ENCODE assay signal across 22 mouse cellular contexts in the genomic region with DNA sequence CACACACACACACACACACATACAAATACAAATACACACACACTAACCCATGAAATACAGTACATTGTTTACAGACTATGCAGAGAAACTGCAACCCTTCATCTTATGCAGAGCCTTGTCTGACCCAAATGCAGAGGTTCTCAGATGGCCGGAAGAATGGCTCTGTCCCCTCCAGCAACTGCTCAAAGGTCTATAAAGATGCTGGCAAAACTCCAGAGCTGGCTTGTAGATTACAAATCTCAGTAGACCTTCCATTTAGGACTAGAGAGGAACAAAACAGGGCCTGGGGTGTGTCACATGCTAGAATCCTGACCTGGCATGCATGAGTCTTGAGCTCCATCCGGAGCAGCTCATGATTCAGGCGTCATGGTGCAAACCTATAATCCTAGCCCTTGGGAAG.
A peak's percentile ranks its signal among the peaks of the same experiment; 100 is the strongest.
DNase-seq lines count a peak whose midpoint lies in the region; ATAC-seq lines count a peak whose summit lies in the region.
"Had no signal": no experiment of that assay in that cellular context is flagged by ENCODE, and none has a peak within 500 bp of the region (broad histone marks: within the 10 kb centered on the region; RNA-seq: fewer than 3 reads in every experiment).

No protein-coding gene starts in this region.

- DNase-seq in heart, adult 11 months: peak; percentile 83
- DNase-seq in heart, adult 8-10 months (ENCODE audit: low spot score): no peak
- DNase-seq in kidney, postnatal 10 days: peak; percentile 21
- DNase-seq in kidney, adult 18-20 months: no peak
- peak; percentile 10 for DNase-seq in midbrain, embryonic 14.5 days
- DNase-seq in midbrain, embryonic 10.5 days (ENCODE audit: low spot score): no peak
- peak; percentile 42 for DNase-seq in fat pad, adult 2 months (ENCODE audit: extremely low read depth, low read depth, low spot score)
- no peak for DNase-seq in adrenal gland, postnatal 36 days
- DNase-seq: adrenal gland, postnatal 25 days; cerebellum, adult 2 months; cerebellum, postnatal 14 days; gastrocnemius, postnatal 10 days; kidney, adult 9 months; layer of hippocampus, postnatal 36 days; right cerebral cortex, postnatal 25 days had no signal

- no peak overlapping the region for H3K27ac ChIP-seq in midbrain, embryonic 14.5 days (replicated peaks; ENCODE audit: low read depth, low read length)
- H3K27ac ChIP-seq in midbrain, embryonic 10.5 days (replicated peaks): no peak overlapping the region
- H3K27ac ChIP-seq: heart, embryonic 10.5 days; hindbrain, embryonic 10.5 days; macrophage; stomach, embryonic 15.5 days had no signal

- H3K9ac ChIP-seq in midbrain, embryonic 14.5 days (replicated peaks; ENCODE audit: low read length): no peak overlapping the region
- H3K9ac ChIP-seq: liver, embryonic 15.5 days; stomach, embryonic 15.5 days had no signal

- no peaks in the 10 kb centered on the region for H3K4me1 ChIP-seq in midbrain, embryonic 14.5 days (ENCODE audit: control insufficient read depth, insufficient read depth, low read length)
- no peaks in the 10 kb centered on the region for H3K4me1 ChIP-seq in midbrain, embryonic 10.5 days
- H3K4me1 ChIP-seq: hindbrain, embryonic 10.5 days; stomach, embryonic 15.5 days had no signal

- no peaks in the 10 kb centered on the region for H3K27me3 ChIP-seq in midbrain, embryonic 14.5 days (ENCODE audit: control insufficient read depth, insufficient read depth, low read length)
- no peaks in the 10 kb centered on the region for H3K27me3 ChIP-seq in midbrain, embryonic 10.5 days (ENCODE audit: low read depth, poor library complexity, severe bottlenecking)
- H3K27me3 ChIP-seq: stomach, embryonic 15.5 days had no signal

- no peaks in the 10 kb centered on the region for H3K9me3 ChIP-seq in midbrain, embryonic 14.5 days (ENCODE audit: control insufficient read depth, low read length)
- no peaks in the 10 kb centered on the region for H3K9me3 ChIP-seq in midbrain, embryonic 10.5 days (replicated peaks)
- H3K9me3 ChIP-seq: heart, embryonic 10.5 days; hindbrain, embryonic 10.5 days; liver, embryonic 15.5 days; stomach, embryonic 15.5 days had no signal

- no peak overlapping the region for H3K4me3 ChIP-seq in midbrain, embryonic 14.5 days (replicated peaks; ENCODE audit: low read depth, low read length)
- H3K4me3 ChIP-seq in midbrain, embryonic 10.5 days: no peak overlapping the region
- H3K4me3 ChIP-seq: heart, embryonic 10.5 days; hindbrain, embryonic 10.5 days; liver, embryonic 15.5 days; stomach, embryonic 15.5 days had no signal

- H3K36me3 ChIP-seq in midbrain, embryonic 14.5 days (ENCODE audit: control insufficient read depth, insufficient read depth, low read length): no peaks in the 10 kb centered on the region
- no peaks in the 10 kb centered on the region for H3K36me3 ChIP-seq in midbrain, embryonic 10.5 days
- H3K36me3 ChIP-seq: heart, embryonic 10.5 days; hindbrain, embryonic 10.5 days; liver, embryonic 15.5 days; stomach, embryonic 15.5 days had no signal

- 73% methylated on average over 3 of the region's 3 CpGs for WGBS in midbrain, embryonic 14.5 days
- WGBS in midbrain, embryonic 10.5 days: 89% methylated on average over 3 of the region's 3 CpGs

- no peak for ATAC-seq in midbrain, embryonic 14.5 days (ENCODE audit: low FRiP score, low TSS enrichment)
- ATAC-seq: hindbrain, embryonic 16.5 days; midbrain, embryonic 16.5 days had no signal

- H3K4me2 ChIP-seq in midbrain, embryonic 14.5 days (ENCODE audit: low read length): no peak overlapping the region
- H3K4me2 ChIP-seq: liver, embryonic 15.5 days; stomach, embryonic 15.5 days had no signal

Comparison
In these comparisons a context has a peak if more than half of its experiments do, and no peak if none do; other contexts are left out.
1. DNase-seq: peak in heart, adult 11 months (single experiment), kidney, postnatal 10 days (single experiment), midbrain, embryonic 14.5 days (single experiment) and fat pad, adult 2 months (single experiment); none in heart, adult 8-10 months (single experiment), kidney, adult 18-20 months (single experiment), midbrain, embryonic 10.5 days (single experiment) and adrenal gland, postnatal 36 days (0 of 2).